Mouse (Mus musculus) myocyte (in vitro differentiated cells): ENCODE results near the gene Pard3b.

Experiments
- E2F4 ChIP-seq: IDR thresholded peaks from one replicate; pipeline ENCODE4 v1.6.1; 2011; ENCODE audit warnings: mild to moderate bottlenecking, control low read depth, moderate library complexity; ENCODE audit not compliant: insufficient read depth
- POLR2A ChIP-seq: IDR thresholded peaks from one replicate; pipeline ENCODE4 v1.6.1; 2011; ENCODE audit warnings: low read depth, mild to moderate bottlenecking, control low read depth, moderate library complexity; ENCODE audit not compliant: insufficient read length
- USF1 ChIP-seq: IDR thresholded peaks from one replicate; pipeline ENCODE4 v1.6.1; 2011; ENCODE audit warnings: low read depth, mild to moderate bottlenecking, control low read depth, moderate library complexity

DNA sequence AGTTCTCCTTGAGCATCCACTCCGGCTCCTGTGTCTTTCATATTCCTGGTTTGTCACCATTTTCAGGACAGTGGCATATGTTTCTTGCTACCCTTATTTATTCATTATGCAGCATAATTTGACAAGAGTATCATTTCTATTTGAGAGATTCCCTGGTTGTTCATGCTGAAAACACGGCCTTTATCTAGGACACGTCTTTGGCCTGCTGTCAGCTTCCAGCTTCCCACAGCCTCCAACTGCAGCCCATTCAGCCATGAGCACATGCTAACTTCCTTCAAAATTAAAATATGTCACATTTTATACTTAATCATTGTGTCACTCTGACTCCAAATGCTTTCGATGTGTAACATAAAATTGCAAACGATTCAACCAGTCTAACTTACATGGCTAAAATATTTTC, 596.5 kb downstream of the Pard3b start:
- TF ChIP-seq USF1 (no peak), E2F4 (no peak), POLR2A (no peak)
